Mouse (Mus musculus) CD4-positive naive resting alpha-beta T cell, adult 76 days (primary cell): ENCODE measurements around the gene Hoxa3. TPM values are rescaled to one million over a fixed set of nuclear protein-coding genes. Genes with fewer than 3 reads are reported as not detected.

Experiments
- total RNA-seq: library from RNA; stranded (reverse); gene quantifications from one replicate; pipeline ENCODE4 v1.2.4, GENCODE M21; 2023

The Hoxa3 gene
- total RNA-seq, 1 experiment from 2014 or later: 0.23 TPM

Other genes starting within 250 kb of the Hoxa3 start
- 15.0 TPM for gene Skap2, start 200.8 kb downstream of the Hoxa3 start, total RNA-seq
- not detected for gene Hoxa1, start 55.0 kb downstream of the Hoxa3 start, total RNA-seq
- not detected for gene Hoxa2, start 48.5 kb downstream of the Hoxa3 start, total RNA-seq
- gene 5730596B20Rik, start 35.8 kb downstream of the Hoxa3 start, total RNA-seq: not detected
- gene Hoxa4, start 21.6 kb downstream of the Hoxa3 start, total RNA-seq: not detected
- not detected for gene Hoxa5, start 8.7 kb downstream of the Hoxa3 start, total RNA-seq
- gene Hoxa6, start 4.6 kb downstream of the Hoxa3 start, total RNA-seq: not detected
- not detected for gene Gm28308, start within 50 bp of the Hoxa3 start, total RNA-seq
- gene Hoxa7, start 8.5 kb upstream of the Hoxa3 start, total RNA-seq: not detected
- gene Hoxa9, start 17.8 kb upstream of the Hoxa3 start, total RNA-seq: not detected
- gene Hoxa10, start 27.5 kb upstream of the Hoxa3 start, total RNA-seq: not detected
- gene Hoxa11, start 32.5 kb upstream of the Hoxa3 start, total RNA-seq: not detected
- gene Hoxa13, start 47.5 kb upstream of the Hoxa3 start, total RNA-seq: not detected
- 1.7 TPM for gene Evx1, start 100.2 kb upstream of the Hoxa3 start, total RNA-seq